Mouse (Mus musculus) kidney, adult 8-10 months (tissue): ENCODE results near the gene Ppp1r9a.
"Not testable (repeated sequence)": the region's sequence is repeated elsewhere in the genome, so short reads cannot be mapped to it uniquely, and the experiment has no call there.

Experiments
- DNase-seq, 2 experiments: peaks; one replicate each; pipeline ENCODE4 v3.0.0; 2022

The Ppp1r9a gene

DNA sequence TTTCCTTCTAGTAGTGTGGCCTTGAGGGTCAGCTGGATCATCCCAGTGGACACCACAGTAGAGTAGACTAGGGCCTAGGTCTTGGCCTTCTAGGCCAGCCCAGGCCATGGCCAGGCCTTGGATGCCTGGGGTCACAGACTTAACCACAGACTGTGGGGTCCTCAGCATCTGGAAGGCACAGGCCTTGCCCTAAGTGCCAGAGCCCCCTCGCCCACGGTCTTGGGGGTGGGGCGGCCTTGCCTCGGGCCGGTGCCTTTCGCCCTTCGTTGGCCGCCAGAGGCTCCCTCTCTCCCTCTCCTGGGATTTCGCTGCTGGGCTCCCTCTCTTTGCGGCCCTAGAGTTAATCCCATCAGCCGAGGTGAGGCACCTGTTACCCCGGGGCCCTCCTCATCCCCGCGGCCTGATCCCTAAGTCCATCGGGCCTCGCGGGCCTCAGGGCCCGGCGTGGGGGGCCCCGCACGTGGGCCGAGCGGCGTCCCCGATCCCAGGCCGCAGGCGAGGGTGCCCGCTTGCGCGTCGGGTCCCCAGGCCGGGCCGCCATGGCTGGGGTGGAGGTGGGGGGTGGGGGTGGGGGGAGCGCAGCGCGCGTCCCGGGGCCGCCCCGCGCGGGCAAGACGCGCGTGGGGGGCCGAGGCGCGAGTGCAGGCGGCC lies at the start of gene Ppp1r9a:
TSS of gene Ppp1r9a (plus strand) at position 244 of the 651 bp plus-strand sequence.
- DNase-seq = peak; percentile 34 to 49

DNA sequence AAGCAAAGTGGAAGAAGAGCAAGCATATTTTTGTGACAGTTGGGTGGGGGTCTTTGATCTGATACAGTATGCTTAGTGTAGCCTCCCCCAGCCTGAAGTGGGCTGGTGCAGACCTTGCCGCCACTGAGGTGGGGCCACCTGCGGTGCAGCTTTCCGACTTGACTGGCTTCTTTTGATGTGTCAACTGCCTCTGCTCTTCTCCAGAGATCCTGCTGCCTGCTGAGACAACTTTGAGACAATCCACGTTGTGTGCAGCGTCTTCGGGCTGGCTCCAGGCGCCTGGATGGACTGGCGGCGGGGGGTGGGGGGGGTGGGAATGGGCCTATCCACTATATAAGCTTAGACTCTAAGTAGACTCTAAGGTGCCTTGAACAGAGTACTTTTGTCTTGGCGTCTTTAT lies 47.5 kb upstream of the Ppp1r9a start:
- DNase-seq = no peak

DNA sequence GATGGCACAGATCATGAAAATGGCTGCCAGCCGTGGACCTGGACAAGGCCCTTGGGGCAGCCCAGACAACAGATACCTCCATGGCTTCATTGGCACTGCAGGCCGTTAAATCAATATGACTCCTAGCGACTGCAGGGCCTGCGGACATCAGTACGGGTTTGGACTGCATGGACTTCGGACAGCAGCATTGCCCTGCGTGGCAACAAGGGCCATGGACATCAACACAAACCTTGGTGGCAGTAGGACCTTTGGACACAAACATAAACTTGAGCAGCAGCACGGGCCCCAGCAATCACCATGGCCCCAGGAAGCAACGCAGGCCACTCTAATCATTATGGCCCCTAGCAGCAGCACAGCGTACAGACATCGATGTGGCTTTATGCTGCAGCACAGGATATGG lies 45.8 kb upstream of the Ppp1r9a start:
- no peak for DNase-seq

DNA sequence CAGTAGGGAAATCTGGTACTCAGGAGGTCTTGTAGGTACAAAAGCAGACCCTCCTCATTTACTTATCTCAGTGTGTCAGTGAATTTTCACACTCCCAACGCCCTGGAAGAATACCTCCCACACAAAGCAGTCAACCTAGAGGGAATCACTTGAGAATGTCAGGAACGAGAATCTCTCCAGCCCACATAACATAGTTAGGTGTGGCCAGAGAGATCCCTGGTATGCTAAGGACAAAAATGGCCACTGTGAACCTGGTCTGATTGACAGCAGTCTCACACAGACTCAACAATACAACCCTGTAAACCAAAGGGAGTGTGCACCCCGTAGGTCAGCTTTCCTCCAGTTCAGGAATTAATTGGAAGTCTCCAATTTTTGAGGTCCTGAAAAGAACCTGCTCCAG lies 18.4 kb upstream of the Ppp1r9a start:
- no peak for DNase-seq

DNA sequence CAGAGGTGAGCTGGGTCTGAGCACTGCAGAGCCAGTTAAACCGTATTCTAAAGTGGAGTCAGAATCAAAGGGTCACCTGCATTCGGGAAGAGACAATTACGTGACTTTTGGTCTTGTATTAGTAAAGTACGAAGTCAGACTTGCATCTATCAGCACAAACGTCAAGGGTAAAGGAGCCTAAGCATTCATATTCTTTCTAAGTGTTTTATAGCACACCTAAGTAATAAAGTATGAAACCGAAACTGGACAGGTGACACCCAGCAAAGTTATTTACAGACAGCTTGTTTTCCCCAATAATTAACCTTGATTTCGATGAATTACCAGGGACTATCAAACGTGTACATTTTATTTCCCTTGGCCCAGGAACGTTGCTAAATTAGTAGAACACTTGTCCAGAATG lies 13.2 kb upstream of the Ppp1r9a start:
- DNase-seq = no peak

DNA sequence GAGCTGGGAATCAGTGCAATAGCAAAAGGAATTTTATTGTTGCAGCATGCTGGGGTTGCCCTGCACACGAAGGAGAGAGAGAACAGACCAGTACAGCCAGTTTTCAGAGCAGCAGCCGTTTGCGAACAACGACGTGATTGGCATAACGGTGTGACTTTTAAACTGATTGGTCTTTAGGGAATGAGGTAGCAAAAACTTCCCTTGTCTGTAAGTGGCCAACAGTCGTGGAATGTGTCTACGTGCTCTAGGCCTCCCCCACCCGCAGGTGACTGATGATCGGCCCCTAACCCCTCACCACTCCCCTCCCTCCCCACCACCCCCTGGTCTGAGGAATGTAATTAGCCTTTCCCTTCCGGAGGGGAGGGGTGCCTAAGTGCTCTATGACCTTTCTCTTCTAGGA lies 10.3 kb upstream of the Ppp1r9a start:
- no peak for DNase-seq

DNA sequence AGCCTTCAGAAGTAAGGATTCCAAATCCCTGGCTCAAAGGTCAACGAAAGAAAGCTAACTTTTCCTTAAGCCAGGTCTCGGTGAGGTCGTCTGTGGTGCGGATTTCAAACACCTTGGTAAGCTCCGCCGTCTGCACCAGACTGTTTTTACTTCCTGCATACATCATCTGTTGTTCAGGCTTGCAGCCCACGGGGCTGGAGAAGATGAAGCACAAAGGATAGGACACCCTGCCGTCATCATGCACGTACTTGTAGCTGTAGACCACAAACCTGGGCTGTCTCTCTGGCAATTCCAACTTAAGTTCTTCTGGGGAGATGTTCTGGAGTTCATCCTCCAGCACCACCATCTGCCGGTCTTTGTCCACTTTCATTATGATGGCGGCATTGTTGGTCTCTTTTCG lies 9.4 kb upstream of the Ppp1r9a start:
- DNase-seq = not testable (repeated sequence)

DNA sequence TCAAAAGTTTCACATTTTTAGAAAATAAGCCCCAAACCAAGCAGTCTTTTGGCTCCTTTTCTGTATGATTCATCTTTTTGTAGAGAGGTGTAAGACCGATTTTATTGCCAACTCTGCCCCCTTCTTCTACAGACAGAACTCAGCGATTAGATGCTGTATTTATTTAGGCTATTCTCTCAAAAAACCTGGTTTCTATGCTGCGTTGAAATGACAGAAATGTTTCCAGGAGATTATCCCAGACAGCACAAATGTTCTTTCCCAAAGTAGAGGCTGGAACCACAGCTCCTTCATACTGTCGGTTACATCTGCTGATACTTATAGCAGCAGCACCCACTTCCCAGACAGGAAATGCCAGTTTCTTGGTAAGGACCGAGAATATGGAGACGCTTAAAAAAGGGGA lies 2.8 kb upstream of the Ppp1r9a start:
- no peak for DNase-seq

DNA sequence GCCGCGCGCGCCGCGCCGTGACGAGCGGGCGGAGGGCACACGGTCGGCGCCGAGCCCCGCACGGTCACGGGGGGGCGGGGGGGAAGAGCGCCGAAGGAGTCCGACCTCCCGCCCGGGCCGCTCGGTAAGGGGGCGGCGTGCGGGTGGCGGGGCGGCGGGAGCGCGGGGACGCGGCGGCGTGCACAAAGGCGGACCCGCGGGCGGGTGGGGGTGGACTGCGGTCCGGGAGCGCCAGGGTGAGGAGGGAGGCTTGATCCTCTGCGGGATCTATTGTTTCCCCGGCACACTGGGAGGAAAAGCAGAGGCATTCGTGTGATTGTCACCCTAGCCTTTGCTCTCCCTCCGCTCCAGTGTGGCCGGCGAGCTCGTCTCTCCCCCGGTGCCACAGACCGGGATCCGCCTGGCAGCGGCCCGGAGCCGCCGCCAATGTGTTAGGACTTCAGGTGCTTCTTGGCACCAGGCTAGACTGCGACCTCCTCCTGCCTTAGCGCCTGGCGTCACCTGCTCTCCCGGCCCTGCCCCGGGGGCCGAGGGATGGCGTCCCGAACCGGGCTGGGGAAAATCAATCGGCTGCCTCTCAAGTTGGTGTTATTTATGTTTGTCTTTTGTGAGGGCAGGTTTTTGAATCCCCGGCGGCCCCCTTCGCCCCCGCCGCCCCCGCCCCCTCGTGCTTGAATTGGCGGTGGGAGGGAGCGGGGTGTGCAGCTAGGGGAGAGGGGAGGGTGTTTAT lies 773 bp downstream of the Ppp1r9a start:
- DNase-seq = peak; percentile 28 to 35

DNA sequence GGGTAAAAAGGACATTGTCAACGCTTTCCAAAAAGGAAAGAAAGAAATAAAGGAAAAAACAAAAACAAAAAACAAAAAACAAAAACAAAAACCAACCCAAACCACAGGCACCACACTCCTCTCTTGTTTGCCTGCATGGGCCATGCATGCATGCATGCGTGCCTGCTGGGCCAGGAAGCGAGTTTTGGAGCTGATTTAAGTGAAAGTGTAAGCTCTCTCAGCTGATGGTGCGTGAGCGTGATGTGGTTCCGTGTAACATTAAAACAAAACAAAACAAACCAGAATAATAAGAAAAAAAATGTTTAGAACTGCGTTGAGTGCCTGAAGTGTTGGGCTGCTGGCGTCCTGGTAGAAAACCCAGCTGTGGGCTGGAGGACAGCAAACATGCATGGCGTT lies 1.3 kb downstream of the Ppp1r9a start:
- peak; percentile 2 to 7 for DNase-seq

DNA sequence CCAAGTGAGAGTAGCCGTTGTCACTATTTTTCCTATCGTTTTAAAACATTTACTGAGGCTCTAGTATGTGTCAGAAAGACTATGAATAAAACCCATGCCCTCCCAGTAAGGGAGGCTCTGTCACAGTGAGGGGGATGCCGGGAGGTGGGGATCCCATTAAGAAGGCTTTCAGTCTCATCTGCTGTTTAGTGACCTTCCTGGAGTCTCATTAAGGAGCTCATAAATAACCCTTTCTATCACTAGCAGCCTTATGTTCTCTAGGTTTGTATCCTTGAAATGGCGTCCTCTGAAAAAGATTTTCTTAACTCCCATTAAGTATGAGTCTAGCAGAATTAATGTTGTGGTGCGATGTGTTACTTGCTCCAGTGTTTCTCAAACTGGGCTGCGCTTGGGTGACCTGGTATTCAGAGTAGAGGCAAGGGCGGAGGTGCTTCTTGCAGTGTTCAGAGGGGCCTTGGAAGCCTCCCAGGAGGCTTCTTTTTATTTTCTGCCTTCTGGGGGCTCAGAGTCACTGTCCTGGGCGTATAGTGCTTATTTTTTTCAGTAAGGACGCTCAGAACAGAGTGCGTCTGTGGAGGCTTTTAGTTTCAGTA lies 7.4 kb downstream of the Ppp1r9a start:
- DNase-seq = no peak

DNA sequence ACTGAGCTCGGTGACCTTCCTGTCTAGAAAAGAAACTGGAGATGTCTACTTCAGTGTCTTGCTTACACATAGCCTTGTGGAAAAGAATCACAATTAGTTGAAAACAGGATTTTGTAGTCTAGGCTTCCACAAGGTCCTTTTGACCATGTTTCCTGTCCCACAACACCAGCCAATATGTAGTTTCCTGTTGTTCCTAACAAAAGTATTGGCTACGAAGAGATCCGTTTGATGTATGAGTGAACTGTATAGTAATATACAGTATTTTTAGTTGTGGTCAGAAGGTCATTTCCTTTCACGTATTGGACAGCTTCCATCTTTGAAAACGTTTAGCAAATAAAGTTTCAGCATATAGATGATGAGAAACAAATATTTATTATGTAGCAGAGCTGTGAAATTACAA lies 15.8 kb downstream of the Ppp1r9a start:
- DNase-seq = no peak

DNA sequence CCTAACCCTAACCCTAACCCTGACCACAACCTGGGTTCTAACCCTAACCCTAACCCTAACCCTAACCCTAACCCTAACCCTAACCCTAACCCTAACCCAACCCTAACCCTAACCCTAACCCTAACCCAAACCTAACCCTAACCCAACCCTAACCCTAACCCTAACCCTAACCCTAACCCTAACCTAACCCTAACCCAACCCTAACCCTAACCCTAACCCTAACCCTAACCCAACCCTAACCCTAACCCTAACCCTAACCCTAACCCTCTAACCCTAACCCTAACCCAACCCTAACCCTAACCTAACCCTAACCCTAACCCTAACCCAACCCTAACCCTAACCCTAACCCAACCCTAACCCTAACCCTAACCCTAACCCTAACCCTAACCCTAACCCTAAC lies 21.1 kb downstream of the Ppp1r9a start:
- DNase-seq = not testable (repeated sequence)

DNA sequence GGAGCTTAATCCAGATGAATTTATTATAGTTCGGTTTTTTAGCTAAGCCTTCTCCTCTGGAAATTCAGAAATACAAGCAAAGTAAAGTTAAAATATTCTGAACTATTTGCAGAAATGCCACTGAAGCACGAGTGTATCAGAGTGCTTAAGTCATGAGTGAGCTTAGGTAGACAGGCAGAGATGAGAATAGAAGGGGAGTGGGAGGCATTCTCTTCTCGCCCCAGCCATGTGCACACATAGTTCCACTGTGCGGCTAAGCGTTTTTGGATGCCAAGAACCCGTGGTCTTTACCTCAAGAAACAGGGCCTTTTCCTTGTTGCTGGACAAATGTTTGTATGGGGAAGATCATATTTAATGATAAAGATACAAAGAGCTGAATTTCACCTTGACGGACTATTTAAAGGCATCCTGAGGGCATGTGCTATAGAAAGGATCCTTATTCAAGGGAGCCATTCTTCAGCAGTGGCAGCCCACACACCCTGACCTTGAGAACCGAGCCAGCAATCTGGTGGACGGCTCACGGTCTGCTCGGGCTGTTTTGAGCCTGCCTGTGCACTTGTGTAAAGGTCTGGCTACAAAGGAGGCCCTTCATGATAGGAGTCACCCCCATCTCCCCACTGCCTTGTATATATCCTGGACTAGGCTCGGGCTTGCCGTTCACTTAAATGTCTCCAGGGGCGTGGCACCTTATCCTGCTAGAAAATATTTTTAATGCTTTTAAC lies 23.4 kb downstream of the Ppp1r9a start:
- DNase-seq = no peak

DNA sequence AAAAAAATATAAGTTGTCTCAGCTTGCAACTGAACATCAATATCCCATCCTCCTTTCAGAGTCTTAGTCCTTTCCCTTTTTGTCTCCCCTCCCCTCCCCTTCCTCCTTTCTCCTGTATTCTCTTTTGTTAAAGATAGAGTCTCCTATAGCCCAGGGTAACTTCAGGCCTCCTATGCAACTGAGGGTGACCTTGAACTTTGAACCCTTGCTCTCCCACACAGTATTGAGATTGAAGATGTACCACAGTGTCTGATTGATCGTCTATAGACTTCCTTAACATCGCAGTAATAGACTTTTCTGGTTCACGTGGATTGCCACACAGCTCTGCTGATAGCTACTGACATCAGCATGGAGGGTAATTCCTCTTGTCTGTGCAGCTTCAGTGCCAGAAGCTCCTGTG lies 27.6 kb downstream of the Ppp1r9a start:
- no peak for DNase-seq

DNA sequence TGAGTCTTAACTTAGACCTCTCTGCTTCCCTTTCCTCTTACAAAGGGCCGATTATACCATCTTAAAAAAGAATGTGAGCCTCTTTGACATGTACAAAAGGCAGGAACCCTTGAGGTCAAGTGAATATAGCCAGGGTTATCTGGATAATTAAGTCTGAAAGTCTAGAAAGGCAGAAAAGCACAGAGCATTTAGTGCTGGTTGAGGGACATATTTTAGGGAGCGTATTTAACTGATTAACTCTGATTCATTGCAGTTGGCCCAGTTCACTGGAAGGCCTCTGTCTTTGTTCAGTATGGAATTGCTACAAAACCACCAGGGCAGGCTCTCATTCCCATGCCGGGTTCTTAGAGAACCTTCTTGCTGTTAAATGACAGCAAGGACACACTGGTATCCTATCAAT lies 36.2 kb downstream of the Ppp1r9a start:
- no peak for DNase-seq

DNA sequence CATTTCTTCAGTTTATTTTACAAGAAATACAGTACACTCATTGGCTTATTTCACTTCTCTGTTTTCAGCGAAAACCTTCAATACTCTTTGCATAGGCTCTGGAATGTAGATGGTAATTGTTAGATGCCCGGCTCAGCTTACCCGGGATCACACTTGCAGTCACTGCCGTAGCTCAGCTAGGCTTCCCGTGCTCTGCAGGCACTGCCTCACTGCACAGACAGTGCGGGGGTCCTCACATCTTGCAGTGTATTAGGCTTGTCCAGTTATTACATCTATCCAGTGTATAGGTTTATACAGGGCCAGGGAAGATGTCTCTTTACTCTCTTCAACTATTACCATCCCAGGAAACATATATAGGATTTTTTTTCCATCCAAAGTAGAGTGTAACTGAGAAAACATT lies 37.4 kb downstream of the Ppp1r9a start:
- DNase-seq = no peak

DNA sequence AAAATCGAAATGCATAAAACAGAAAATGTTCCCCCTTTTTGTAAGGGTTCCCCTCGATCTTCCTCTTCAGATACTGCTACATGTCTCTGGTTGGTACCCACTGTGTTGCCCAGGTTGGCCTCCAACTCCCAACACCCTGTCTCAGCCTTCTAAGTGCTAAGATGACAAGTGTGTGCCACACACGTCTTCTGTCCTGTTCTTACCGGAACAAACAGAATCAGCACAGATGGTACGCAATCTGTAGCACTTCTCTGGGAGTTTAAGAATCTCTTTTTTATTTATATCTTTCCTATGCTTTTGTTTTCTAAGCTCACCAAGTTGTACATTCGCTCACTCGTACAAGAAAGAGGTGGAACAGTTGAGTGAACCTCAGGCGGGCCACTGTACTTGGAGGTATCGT lies 37.9 kb downstream of the Ppp1r9a start:
- DNase-seq = no peak

DNA sequence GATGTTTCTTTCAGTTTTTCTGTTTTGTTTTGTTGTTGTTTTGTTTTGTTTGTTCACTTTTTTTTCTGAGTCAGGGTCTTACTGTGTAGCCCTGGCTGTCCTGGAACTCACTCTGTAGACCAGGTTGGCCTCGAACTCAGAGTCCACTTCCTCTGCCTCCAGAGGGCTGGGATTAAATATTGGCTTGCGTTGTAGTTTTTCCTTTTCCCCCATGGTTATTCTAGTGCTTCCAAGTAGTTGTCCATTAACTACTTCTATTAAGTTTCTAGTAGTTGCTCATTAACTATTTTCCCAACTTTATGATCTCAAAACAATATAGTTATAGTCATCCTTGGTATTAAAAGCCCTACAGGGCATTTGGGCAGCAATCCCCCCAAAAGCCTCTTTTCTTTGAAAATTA lies 41.1 kb downstream of the Ppp1r9a start:
- DNase-seq = peak; percentile 4 to 6

DNA sequence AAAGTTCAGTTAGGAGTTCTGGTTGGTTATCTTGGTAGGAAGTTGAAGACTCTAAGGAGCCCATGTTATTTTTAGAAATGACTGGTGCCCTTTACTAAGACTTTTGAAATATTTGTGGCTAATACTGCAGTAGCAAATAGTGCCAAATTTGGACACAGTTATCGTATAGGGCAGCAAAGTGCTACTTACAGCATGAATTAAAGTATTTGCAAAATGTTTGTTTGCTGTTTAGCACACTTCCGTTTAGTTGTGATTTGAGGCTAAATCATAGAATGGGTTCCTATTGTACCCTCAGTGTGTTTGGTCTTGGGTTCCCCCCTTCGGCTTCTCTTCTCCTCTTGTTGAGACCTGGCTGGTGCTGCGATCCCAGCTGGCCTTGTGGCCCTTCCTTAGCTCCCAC lies 45.3 kb downstream of the Ppp1r9a start:
- DNase-seq = no peak

DNA sequence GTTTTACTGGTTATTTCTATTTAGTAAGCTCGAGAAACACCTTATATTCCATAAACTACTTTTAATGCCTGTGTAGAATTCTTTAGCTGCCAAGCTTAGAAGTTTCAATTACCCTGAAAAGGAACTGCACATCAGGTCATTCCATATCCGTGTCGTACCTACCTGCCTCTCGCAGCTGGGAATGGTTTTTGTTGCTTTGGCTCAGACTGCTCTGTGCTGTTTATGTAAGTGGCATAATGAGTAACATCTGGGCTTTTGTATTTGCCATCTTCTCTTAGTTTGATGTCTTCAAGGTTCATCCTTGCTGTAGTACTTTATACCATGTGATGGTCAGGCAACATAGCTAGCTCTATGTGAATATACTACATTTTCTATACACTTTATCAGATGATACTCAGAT lies 47.0 kb downstream of the Ppp1r9a start:
- no peak for DNase-seq

DNA sequence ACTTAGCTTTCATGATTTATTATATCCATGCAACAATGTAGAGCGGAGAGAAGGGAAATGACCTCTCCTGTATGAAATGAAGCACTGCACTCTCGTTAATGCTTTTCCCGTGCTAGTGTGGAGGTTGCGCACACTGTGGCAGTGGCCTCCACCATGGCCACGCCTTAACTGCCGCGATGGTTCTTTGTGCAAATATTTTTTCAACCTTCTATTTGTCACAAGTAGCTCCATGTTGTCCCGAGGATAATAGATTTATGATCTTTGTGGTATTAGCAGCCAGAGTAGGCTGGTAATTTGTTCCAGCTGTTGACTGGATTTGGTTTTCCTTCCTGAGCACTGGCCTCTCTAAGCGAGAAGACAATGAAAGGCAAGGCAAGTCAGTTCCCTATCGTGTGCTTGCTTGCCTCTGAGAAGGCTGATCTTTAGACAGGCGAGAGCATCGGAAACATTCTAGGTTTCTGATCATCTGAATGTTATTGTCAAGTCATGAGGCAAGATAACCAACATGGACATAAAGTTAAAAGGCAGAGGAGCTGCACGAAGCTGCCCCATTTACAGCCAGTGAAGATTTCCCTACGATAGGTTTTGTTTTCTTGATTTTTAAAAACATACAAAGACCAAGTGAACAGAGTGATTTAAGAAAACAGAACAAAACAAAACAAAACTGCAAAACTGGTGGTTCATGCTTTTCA lies 50.5 kb downstream of the Ppp1r9a start:
- DNase-seq = no peak

DNA sequence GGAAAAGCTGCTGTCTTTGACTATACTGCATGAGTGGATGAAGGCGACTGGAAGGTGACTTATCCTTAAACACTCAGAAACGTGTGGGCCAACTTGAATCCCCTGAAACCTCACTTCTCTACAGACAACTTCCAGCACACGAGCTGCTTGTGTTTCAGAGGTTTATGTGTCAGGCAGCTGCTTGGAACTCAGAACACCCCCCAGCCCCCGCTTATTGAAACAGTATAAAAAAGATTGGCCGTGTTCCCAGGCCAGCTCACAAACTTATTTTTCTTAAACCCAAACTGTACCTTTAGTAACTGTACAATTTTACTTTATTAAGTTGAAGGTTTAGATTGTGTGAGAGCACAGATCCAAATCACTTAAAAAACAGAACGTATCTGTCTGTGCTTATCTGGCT lies 53.9 kb downstream of the Ppp1r9a start:
- no peak for DNase-seq
